Mouse (Mus musculus) embryonic facial prominence, embryonic 14.5 days (tissue): ENCODE data around the gene Rnaseh2a. TPM values are rescaled to one million over a fixed set of nuclear protein-coding genes. Genes with fewer than 3 reads are reported as not detected.
A peak's percentile ranks its signal among the peaks of the same experiment; 100 is the strongest.

Source experiments
- ATAC-seq: fragments of 200-750 bp; cut with Nextera tagmentation; 2 replicates; pipeline ENCODE4 v1.8.0; 2017; ENCODE audit warnings: low read depth, moderate number of reproducible peaks, moderate TSS enrichment
- DNase-seq: peaks from one replicate; pipeline ENCODE4 v3.0.0-alpha.2; 2015; ENCODE audit warnings: low spot score
- H3K27ac ChIP-seq: fragments of 300-500 bp; sonication (generic); replicated peaks from 2 replicates; pipeline ENCODE4 v1.5.1; 2014; ENCODE audit warnings: low read depth, mild to moderate bottlenecking, low read length, moderate library complexity
- H3K27me3 ChIP-seq: fragments of 300-500 bp; sonication (generic); replicated peaks from 2 replicates; pipeline ENCODE4 v1.6.1; 2014; ENCODE audit warnings: low read length; ENCODE audit not compliant: control insufficient read depth, insufficient read depth
- H3K36me3 ChIP-seq: fragments of 300-500 bp; sonication (generic); 2 replicates; pipeline ENCODE4 v1.6.1; 2014; ENCODE audit warnings: low read length, mixed read lengths; ENCODE audit not compliant: control insufficient read depth, insufficient read depth
- H3K4me1 ChIP-seq: fragments of 300-500 bp; sonication (generic); 2 replicates; pipeline ENCODE4 v1.6.1; 2014; ENCODE audit warnings: antibody characterized with exemption, low read length; ENCODE audit not compliant: control insufficient read depth, insufficient read depth
- H3K4me2 ChIP-seq: fragments of 300-500 bp; sonication (generic); 2 replicates; pipeline ENCODE4 v1.6.1; 2014; ENCODE audit warnings: low read depth, mild to moderate bottlenecking, low read length, moderate library complexity, mixed read lengths
- H3K4me3 ChIP-seq: fragments of 300-500 bp; sonication (generic); 2 replicates; pipeline ENCODE4 v1.5.1; 2014; ENCODE audit warnings: low read depth, mild to moderate bottlenecking, low read length
- H3K9ac ChIP-seq: fragments of 300-500 bp; sonication (generic); 2 replicates; pipeline ENCODE4 v1.6.1; 2014; ENCODE audit warnings: low read depth, mild to moderate bottlenecking, low read length, moderate library complexity, mixed read lengths
- H3K9me3 ChIP-seq: fragments of 300-500 bp; sonication (generic); 2 replicates; pipeline ENCODE4 v1.6.1; 2016; ENCODE audit warnings: low read length; ENCODE audit not compliant: control insufficient read depth
- WGBS: fragments of 180-500 bp; shearing (Covaris S2); extraction: QIAGEN DNeasy Blood & Tissue Kit; methylation state at CpG from one replicate; pipeline ENCODE4 v1.1.7; 2014; 5-methylcytosine and 5-hydroxymethylcytosine counted together
- polyA plus RNA-seq: library from polyadenylated mRNA; unstranded; fragments of >200 nt; fragmentation: Nextera tagmentation; extraction: Ambion mirVana; gene quantifications from 2 replicates; pipeline ENCODE4 v1.2.1, GENCODE M21; 2014

Gene Rnaseh2a
- polyA plus RNA-seq, 1 experiment from 2014 or later: 73.7 TPM

- Histone ChIP-seq H3K27ac (no peak overlapping the region), H3K4me1 (peaks cover 24% of the 10 kb centered on the region), H3K36me3 (peaks cover 45% of the 10 kb centered on the region), H3K27me3 (peaks cover 16% of the 10 kb centered on the region), H3K9ac (no peak overlapping the region), H3K4me3 (no peak overlapping the region), H3K4me2 (no peak overlapping the region), H3K9me3 (no peaks in the 10 kb centered on the region)
- 50% methylated on average over 4 of the region's 4 CpGs for WGBS
- ATAC-seq (0 out of 2 replicates have a peak, but pooled peaks have one; percentile 13), DNase-seq (peak; percentile 80)
Observed at GRCm38 (mm10) chr8:84973803-84974542, 4.4 kb upstream of the Rnaseh2a start.

- H3K9me3 ChIP-seq: no peaks in the 10 kb centered on the region
- H3K27ac ChIP-seq: no peak overlapping the region
- peaks cover 29% of the 10 kb centered on the region for H3K4me1 ChIP-seq
- H3K4me3 ChIP-seq: no peak overlapping the region
- ATAC-seq (no peak), DNase-seq (no peak)
- 93% methylated on average over 1 of the region's 1 CpGs for WGBS
- peaks cover 45% of the 10 kb centered on the region for H3K36me3 ChIP-seq
- peaks cover 13% of the 10 kb centered on the region for H3K27me3 ChIP-seq
- H3K4me2 ChIP-seq: no peak overlapping the region
- no peak overlapping the region for H3K9ac ChIP-seq
Observed at GRCm38 (mm10) chr8:84973079-84973478, 3.5 kb upstream of the Rnaseh2a start.

- H3K27ac ChIP-seq: no peak overlapping the region
- H3K4me1 ChIP-seq: peaks cover 21% of the 10 kb centered on the region
- no peak for ATAC-seq
- no peaks in the 10 kb centered on the region for H3K9me3 ChIP-seq
- peak overlapping the region; percentile 94 for H3K4me2 ChIP-seq
- no peaks in the 10 kb centered on the region for H3K27me3 ChIP-seq
- peaks cover 45% of the 10 kb centered on the region for H3K36me3 ChIP-seq
- WGBS: 51% methylated on average over 5 of the region's 5 CpGs
- H3K9ac ChIP-seq: peak overlapping the region; percentile 86
- peak overlapping the region; percentile 73 for H3K4me3 ChIP-seq
- DNase-seq: no peak
Observed at GRCm38 (mm10) chr8:84970913-84971312, 1.3 kb upstream of the Rnaseh2a start.

- Histone ChIP-seq H3K9ac (peak overlapping the region; percentile 86), H3K27me3 (no peaks in the 10 kb centered on the region), H3K4me2 (peak overlapping the region; percentile 94), H3K4me1 (peaks cover 20% of the 10 kb centered on the region), H3K27ac (peak overlapping the region; percentile 78), H3K36me3 (peaks cover 45% of the 10 kb centered on the region), H3K9me3 (no peaks in the 10 kb centered on the region), H3K4me3 (peak overlapping the region; percentile 73)
- DNase-seq (no peak), ATAC-seq (no peak)
- WGBS: 6% methylated on average over 21 of the region's 21 CpGs
Observed at GRCm38 (mm10) chr8:84970135-84970790, 696 bp upstream of the Rnaseh2a start.

GRCm38 (mm10) chr8:84968650-84969049, 917 bp downstream of the Rnaseh2a start:
- DNase-seq (no peak), ATAC-seq (no peak)
- 18% methylated on average over 2 of the region's 2 CpGs for WGBS

GRCm38 (mm10) chr8:84967532-84968304, 1.8 kb downstream of the Rnaseh2a start:
- H3K27ac ChIP-seq: no peak overlapping the region
- ATAC-seq (no peak), DNase-seq (no peak)
- H3K4me2 ChIP-seq: peak overlapping the region; percentile 94; the same call in 1 of the 2 replicates
- H3K4me3 ChIP-seq: no peak overlapping the region; the same call in 1 of the 2 replicates
- 87% methylated on average over 13 of the region's 13 CpGs for WGBS
- H3K9me3 ChIP-seq: no peaks in the 10 kb centered on the region
- no peaks in the 10 kb centered on the region for H3K27me3 ChIP-seq
- peaks cover 23% of the 10 kb centered on the region for H3K4me1 ChIP-seq
- H3K36me3 ChIP-seq: peaks cover 21% of the 10 kb centered on the region
- no peak overlapping the region for H3K9ac ChIP-seq

More at GRCm38 (mm10) chr8:84968650-84969049, 917 bp downstream of the Rnaseh2a start:
- H3K36me3 ChIP-seq: peaks cover 29% of the 10 kb centered on the region
- H3K4me1 ChIP-seq: peaks cover 23% of the 10 kb centered on the region
- H3K4me2 ChIP-seq: peak overlapping the region; percentile 94
- peak overlapping the region; percentile 73 for H3K4me3 ChIP-seq
- H3K9ac ChIP-seq: peak overlapping the region; percentile 86
- H3K9me3 ChIP-seq: no peaks in the 10 kb centered on the region
- peak overlapping the region; percentile 78 for H3K27ac ChIP-seq
- H3K27me3 ChIP-seq: no peaks in the 10 kb centered on the region

- no peak for DNase-seq
- 53% methylated on average over 3 of the region's 3 CpGs for WGBS
Observed at GRCm38 (mm10) chr8:84966603-84967002, 3.0 kb downstream of the Rnaseh2a start.

GRCm38 (mm10) chr8:84965731-84966291, 3.8 kb downstream of the Rnaseh2a start:
- Histone ChIP-seq H3K9me3 (no peaks in the 10 kb centered on the region), H3K4me2 (peak overlapping the region; percentile 83), H3K4me1 (peaks cover 20% of the 10 kb centered on the region), H3K27ac (peak overlapping the region; percentile 53), H3K4me3 (peak overlapping the region; percentile 53), H3K36me3 (peaks cover 12% of the 10 kb centered on the region), H3K9ac (peak overlapping the region; percentile 63), H3K27me3 (no peaks in the 10 kb centered on the region)
- peak; percentile 99 for DNase-seq
- ATAC-seq: peak; percentile 87
- WGBS: 0% methylated on average over 35 of the region's 41 CpGs

More at GRCm38 (mm10) chr8:84966603-84967002, 3.0 kb downstream of the Rnaseh2a start:
- Histone ChIP-seq H3K4me2 (peak overlapping the region; percentile 83), H3K4me3 (0 out of 2 replicates have a peak overlapping the region, but pooled peaks have one; percentile 53), H3K4me1 (peaks cover 23% of the 10 kb centered on the region), H3K27ac (no peak overlapping the region), H3K27me3 (no peaks in the 10 kb centered on the region), H3K36me3 (peaks cover 15% of the 10 kb centered on the region), H3K9ac (no peak overlapping the region), H3K9me3 (no peaks in the 10 kb centered on the region)
- no peak for ATAC-seq
